Mouse (Mus musculus) mouse embryonic stem cell (cell line): ENCODE measurements around the gene Gpd1.
"Not testable (repeated sequence)": the region's sequence is repeated elsewhere in the genome, so short reads cannot be mapped to it uniquely, and the experiment has no call there.

Source experiments
- in situ Hi-C, 2 experiments: fragments of 300-500 bp; cut with MboI; formaldehyde crosslinking; loops; 1 replicate in 1 of 2; 3 replicates in 1 of 2; pipeline ENCODE4 v1.14.3; 2019 to 2020; ENCODE audit warnings: low sequenced_read_pairs in 2 of 2, low pct_unique_long_range_greater_than_20kb in 1 of 2, mixed read lengths in 1 of 2; ENCODE audit not compliant: unreplicated experiment in 1 of 2

The Gpd1 gene

GRCm38 (mm10) chr15:99733186-99733585, 15.9 kb downstream of the Gpd1 start:
- in situ Hi-C loops, result no loop called here

DNA sequence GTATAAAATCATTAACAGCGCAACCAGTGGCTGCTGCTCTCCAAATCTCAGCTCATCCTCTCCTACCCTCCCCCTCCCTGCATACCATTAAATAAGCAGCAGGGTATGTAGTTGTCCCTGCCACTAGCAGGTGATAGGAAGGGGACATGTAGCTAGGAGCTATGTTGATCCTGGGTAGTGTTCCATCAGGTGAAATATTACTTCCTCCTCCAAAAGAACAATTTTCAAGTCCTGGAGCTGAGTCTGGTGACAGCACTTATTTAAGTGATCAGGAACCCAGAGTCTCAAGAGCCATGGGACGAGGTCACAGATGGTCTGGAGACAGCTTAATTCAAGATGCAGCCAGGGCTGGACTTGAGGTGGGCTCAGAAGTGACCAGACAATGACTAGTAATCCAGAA, 18.3 kb downstream of the Gpd1 start:
- in situ Hi-C loops, result no loop called here

GRCm38 (mm10) chr15:99736675-99737074, 19.4 kb downstream of the Gpd1 start:
- in situ Hi-C loops, result no loop called here

DNA sequence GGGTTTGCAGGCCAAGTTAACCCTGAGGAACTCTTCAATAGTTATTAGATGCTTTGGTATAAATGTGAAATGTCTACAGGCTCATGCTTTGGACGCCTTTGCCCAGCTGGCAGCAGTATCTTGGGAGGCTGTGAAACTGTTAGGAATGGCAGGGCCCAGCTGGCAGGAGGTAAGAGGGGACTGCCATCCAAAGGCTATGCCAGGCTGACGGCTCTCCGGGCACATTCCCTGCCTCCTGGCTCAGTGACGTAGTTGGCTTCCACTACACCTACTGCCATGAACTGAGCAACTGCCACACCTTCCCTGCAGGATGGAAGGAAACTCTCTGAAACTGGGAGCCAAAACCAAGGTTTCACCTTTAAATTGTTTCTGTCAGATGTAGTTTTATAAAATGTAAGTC, 22.9 kb downstream of the Gpd1 start:
- in situ Hi-C loops, result no loop called here

DNA sequence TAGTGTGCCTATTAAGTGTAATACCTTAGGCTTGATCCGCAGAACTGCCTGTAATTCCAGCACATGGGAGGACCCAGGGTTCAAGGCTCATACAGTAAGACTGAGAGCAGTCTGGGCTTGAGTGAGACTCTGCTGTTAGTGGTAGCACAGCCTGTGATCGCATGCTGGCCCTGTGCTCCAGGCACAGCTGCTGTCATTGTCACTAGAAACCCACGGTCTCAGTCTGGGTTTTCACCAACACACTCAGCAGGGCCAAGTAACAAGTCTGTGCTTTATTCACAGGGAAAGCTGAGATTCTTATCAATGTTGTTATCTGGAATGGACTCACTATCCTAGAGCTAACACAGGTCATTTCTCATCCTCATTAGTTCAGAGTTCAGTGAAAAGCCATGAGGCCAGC, 36.9 kb downstream of the Gpd1 start:
- in situ Hi-C loops, result no loop called here

- in situ Hi-C loops, result no loop called here
Measured at GRCm38 (mm10) chr15:99767467-99767866, 50.2 kb downstream of the Gpd1 start.

DNA sequence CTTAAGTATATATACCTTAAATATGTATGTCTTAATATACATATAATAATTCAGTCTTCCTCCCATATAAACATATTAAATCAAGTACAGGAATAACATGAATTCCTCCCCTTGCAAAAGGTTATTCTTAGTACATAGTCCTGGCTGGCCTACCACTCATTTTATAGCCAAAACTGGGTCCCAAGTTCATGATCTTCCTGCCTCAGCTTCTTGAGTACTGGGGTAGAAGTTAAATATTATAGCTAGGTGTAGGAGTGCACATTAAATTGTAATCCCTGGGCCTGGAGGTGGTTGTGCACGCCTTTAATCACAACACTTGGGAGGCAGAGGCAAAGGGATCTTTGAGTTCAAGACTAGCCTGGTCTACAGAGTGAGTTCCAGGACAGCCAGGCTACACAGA, 51.4 kb downstream of the Gpd1 start:
- in situ Hi-C loops, result no loop called here

- in situ Hi-C loops, result no loop called here
Measured at GRCm38 (mm10) chr15:99771004-99771500, 53.7 kb downstream of the Gpd1 start.

DNA sequence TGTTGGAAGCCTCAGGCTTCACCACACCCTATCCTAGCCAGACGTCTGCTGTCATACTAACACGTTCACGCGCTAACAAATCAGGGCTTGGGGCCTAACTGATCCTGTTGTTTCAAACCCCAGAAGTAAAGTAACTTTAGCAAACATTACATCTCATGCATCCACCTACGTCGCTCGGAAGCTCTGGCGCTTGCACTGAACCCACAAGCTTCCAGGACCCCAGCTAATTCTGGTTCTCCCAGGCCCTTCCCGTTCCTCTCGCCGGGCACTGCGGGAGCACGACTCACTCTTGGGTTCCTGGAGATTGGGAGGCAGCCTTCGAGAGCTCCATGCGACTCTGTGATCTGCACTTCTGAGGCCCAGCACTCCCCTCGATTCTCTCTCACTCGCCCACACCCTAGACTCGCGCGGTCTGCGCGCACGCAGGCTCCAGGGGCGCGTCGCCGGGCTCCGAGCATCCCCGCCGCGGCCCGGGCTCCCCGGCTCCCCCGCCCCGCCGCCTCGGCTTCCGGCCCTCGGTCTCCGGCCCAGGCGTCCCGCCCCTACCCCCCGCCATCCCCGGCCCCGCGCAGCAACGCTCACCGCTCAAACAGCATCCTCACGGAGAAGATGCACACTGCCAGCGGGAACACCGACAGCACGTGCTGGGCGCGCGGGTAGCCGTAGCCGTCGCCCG, 54.4 kb downstream of the Gpd1 start:
- in situ Hi-C loops, result no loop called here

DNA sequence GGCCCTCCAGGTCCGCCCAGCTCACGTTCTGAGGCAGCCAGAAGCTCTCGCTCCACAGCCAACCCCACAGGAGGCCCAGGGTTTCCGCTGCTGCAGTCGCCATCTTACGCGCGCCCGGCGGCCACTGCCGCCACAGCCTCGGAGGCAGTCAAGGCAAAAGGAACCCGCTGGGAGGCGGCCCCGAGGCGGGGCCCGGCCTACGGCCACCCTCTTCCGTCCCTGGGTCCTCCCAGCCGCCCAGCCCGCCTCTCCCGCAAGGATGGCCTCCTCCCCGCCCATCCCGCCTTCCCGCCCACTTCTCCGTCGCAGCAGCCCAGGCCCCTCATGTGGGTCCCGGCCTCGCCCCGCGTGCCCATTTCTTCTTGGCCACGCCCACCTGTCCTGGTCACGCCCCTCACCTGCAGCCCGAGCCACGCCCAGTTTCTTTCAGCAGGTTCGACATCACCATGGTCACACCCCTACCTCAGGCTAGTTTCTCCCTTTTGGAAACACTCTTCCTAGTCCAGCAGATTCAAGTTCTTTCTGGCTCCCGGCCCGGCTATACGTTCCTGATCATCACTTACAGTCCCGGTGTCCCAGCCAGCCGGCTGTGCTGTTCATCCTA, 55.1 kb downstream of the Gpd1 start:
- in situ Hi-C loops, result no loop called here

GRCm38 (mm10) chr15:99772881-99772924, 55.4 kb downstream of the Gpd1 start, which contains the start of gene Cers5:
TSS of gene Cers5 (minus strand) at chr15:99772885.
- in situ Hi-C loops, result not testable (repeated sequence)

- in situ Hi-C loops, result no loop called here
Measured at GRCm38 (mm10) chr15:99772925-99773324, 55.6 kb downstream of the Gpd1 start.
